Mouse (Mus musculus) liver, embryonic 15.5 days (tissue): ENCODE results near the gene Lrrc15. TPM values are rescaled to one million over a fixed set of nuclear protein-coding genes. Genes with fewer than 3 reads are reported as not detected.

Experiments used
- ATAC-seq: fragments of 200-750 bp; cut with Nextera tagmentation; 2 replicates; pipeline ENCODE4 v1.8.0; 2017; ENCODE audit warnings: moderate number of reproducible peaks, mild to moderate bottlenecking, moderate library complexity; ENCODE audit not compliant: insufficient read depth
- H3K27ac ChIP-seq: fragments of 300-500 bp; sonication (generic); replicated peaks from 2 replicates; pipeline ENCODE4 v1.5.1; 2015; ENCODE audit warnings: mild to moderate bottlenecking, inconsistent platforms
- H3K27me3 ChIP-seq: fragments of 300-500 bp; sonication (generic); 2 replicates; pipeline ENCODE4 v1.6.1; 2015; ENCODE audit warnings: mild to moderate bottlenecking, inconsistent platforms
- H3K36me3 ChIP-seq: fragments of 300-500 bp; sonication (generic); replicated peaks from 2 replicates; pipeline ENCODE4 v1.6.1; 2015; ENCODE audit warnings: moderate library complexity, mild to moderate bottlenecking, inconsistent platforms
- H3K4me1 ChIP-seq: fragments of 300-500 bp; sonication (generic); replicated peaks from 2 replicates; pipeline ENCODE4 v1.6.1; 2015; ENCODE audit warnings: inconsistent platforms
- H3K4me2 ChIP-seq: fragments of 300-500 bp; sonication (generic); 2 replicates; pipeline ENCODE4 v1.6.1; 2015; ENCODE audit warnings: moderate library complexity, mild to moderate bottlenecking, inconsistent platforms
- H3K4me3 ChIP-seq: fragments of 300-500 bp; sonication (generic); replicated peaks from 2 replicates; pipeline ENCODE4 v1.5.1; 2015; ENCODE audit warnings: mild to moderate bottlenecking, inconsistent platforms
- H3K9ac ChIP-seq: fragments of 300-500 bp; sonication (generic); 2 replicates; pipeline ENCODE4 v1.6.1; 2015; ENCODE audit warnings: moderate library complexity, mild to moderate bottlenecking, inconsistent platforms
- H3K9me3 ChIP-seq: fragments of 300-500 bp; sonication (generic); replicated peaks from 2 replicates; pipeline ENCODE4 v1.6.1; 2016; ENCODE audit warnings: inconsistent platforms
- WGBS: fragments of 180-500 bp; shearing (Covaris S2); methylation state at CpG from one replicate; pipeline ENCODE4 v1.1.7; 2015; ENCODE audit warnings: mixed read lengths; ENCODE audit not compliant: insufficient replicate concordance; 5-methylcytosine and 5-hydroxymethylcytosine counted together
- polyA plus RNA-seq: library from polyadenylated mRNA; unstranded; fragments of >200 nt; fragmentation: Nextera tagmentation; extraction: Ambion mirVana; gene quantifications from 2 replicates; pipeline ENCODE4 v1.2.1, GENCODE M21; 2015

Gene Lrrc15
- polyA plus RNA-seq = 0.03 TPM in 2 replicates

DNA sequence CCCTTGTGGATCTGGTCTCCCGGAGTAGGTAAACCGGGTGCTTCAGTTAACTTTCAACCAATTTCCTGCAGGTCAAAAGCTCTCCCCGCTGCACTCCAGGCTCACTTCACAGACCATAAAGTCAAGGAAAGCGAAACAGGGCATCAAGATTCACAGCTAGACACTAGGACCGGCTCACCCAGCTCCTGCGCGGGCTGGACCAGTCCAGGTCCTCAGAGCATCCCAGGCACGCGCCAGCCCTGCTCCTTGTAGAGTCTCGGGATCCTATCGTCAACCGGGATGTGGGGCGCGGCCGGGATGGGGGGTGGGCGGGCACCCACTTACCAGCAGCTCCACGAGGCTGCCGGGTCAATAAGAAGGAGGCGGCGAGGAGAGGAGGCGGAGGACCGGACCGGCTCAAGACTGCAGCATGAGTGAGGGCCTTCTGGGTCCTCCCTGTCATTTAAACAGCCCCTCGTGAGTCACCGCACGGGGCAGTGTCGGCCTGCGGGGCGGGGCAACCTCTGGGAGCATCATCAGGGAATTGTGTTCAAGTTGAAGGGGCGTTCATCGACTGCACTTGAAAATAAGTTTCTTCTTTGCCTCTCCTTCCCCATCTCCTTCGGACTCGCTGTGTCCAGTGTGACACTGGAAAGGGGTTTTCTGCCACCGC lies at the start of gene Lrrc15:
Gene Lrrc15 (minus strand): TSS at position 413 of the 652 bp plus-strand sequence.
- no peak for ATAC-seq
- peaks cover 69% of the 10 kb centered on the region for H3K27me3 ChIP-seq
- H3K9me3 ChIP-seq = no peaks in the 10 kb centered on the region
- no peaks in the 10 kb centered on the region for H3K36me3 ChIP-seq
- H3K4me3 ChIP-seq = peak within 1 kb of the TSS; percentile 9; the same call in 1 of the 2 replicates
- peaks cover 6% of the 10 kb centered on the region; the same call in 1 of the 2 replicates for H3K4me1 ChIP-seq
- H3K27ac ChIP-seq = no peak within 1 kb of the TSS
- WGBS = 9% methylated on average over 34 of the region's 34 CpGs
- peak within 1 kb of the TSS; percentile 35 for H3K4me2 ChIP-seq
- H3K9ac ChIP-seq = no peak within 1 kb of the TSS

DNA sequence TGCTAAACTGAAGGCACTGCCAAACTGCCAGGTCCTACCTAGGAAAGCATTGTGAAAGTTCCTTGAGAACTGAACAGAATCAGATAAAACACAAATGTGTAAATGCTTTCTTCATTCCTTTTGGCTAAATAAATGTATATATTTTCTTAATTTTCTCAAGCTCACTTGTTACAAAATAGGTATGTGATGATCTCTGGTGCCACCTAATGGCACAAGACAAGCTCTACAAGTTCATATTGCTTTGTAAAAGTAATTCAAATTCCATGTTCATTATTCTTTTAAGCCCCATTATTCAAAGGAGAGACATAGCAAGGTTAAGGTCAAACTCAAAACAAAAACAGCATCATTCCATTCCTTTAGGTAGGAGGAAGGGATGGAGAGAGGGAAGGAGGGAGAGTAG lies 31.2 kb upstream of the Lrrc15 start:
- Histone ChIP-seq H3K9ac (no peak overlapping the region), H3K27me3 (peaks cover 18% of the 10 kb centered on the region), H3K27ac (no peak overlapping the region), H3K4me3 (no peak overlapping the region), H3K9me3 (no peaks in the 10 kb centered on the region), H3K4me2 (no peak overlapping the region), H3K4me1 (peaks cover 19% of the 10 kb centered on the region), H3K36me3 (peaks cover 41% of the 10 kb centered on the region)
- ATAC-seq = no peak

DNA sequence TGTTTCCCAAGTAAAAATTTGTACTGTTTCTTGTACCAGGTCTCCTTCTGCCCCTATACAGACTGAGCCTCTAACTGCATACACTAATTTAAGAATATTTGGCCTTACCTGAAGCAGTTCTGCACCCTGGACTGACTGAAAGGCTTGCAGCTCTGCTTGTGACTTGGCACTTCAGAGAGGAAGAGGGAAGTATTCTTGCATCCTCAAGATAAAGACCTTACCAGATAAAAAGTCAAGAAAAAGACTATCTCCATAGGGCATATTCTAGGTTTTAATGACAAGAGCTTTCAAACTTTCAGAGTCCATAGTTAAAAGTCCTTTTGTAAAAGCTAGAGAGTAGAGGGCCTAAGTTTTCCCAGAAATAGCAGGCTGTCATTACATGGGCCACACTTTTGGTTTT lies 27.6 kb upstream of the Lrrc15 start, which contains the start of gene Gp5:
Gene Gp5 (minus strand): TSS at position 133 of the 400 bp plus-strand sequence.
- Histone ChIP-seq H3K36me3 (peaks cover 11% of the 10 kb centered on the region), H3K9me3 (no peaks in the 10 kb centered on the region), H3K4me2 (peak within 1 kb of the TSS; percentile 92), H3K9ac (no peak within 1 kb of the TSS), H3K27ac (no peak within 1 kb of the TSS), H3K4me1 (peaks cover 31% of the 10 kb centered on the region), H3K27me3 (peaks cover 48% of the 10 kb centered on the region), H3K4me3 (peak within 1 kb of the TSS; percentile 59)
- peak; percentile 64 for ATAC-seq

DNA sequence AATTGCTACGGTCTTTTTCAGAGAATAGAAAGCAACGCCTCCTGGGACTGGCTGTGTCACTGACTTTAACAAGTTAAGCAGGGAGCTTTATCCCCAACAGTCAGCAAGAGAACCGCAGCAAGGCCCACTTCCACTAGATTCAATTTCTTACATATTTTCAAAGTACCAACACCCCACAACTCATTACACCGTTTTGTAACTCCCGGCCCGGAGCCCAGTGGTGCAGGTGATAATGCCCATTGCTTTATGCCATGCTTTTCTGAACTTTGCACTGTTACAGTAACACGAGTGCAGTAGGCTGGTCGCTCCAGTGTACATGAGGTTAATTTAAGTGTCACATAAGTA lies 27.1 kb upstream of the Lrrc15 start:
- no peak overlapping the region for H3K27ac ChIP-seq
- no peak overlapping the region for H3K9ac ChIP-seq
- 0 out of 2 replicates have a peak overlapping the region, but pooled peaks have one; percentile 1 for H3K4me3 ChIP-seq

DNA sequence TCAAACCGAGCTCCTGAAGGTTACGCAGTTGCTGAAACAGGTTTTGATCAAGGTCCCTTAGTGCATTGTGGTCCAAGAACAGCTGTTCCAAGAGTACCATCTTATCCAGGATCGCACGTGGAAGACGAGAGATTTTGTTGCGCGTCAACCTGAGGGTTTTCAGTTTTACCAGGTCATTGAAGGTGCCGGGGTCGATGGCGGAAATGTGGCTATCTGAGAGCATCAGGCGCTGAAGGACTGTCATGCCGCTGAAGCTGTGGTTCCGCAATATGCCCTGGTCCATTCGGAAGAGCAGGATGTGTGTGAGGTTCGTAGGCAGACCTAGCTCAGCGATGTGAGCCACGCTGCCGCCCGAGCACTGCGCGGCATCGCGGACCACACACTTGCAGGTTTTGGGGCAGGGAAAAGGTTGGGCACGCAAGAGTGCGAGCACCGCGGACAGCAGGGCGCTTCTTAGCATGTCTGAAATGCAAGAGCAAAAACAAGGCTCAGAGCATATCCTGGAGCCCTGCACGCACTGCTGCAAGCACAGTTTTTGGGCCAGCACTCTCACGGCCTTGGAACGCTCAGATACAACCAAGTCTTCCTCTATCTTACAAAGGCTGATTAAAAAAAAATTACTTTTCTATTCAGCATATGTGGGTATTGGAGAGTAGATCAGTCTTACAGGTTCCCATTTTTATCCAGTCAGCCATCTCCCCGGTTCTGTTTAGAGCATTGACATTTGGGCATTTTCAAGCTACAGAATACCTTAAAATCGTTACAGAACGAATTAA lies 26.5 kb upstream of the Lrrc15 start:
- 2% methylated on average over 34 of the region's 34 CpGs for WGBS
- H3K4me1 ChIP-seq = peaks cover 31% of the 10 kb centered on the region
- no peaks in the 10 kb centered on the region for H3K9me3 ChIP-seq
- H3K4me3 ChIP-seq = peak overlapping the region; percentile 59
- H3K4me2 ChIP-seq = peak overlapping the region; percentile 92
- H3K27me3 ChIP-seq = peaks cover 49% of the 10 kb centered on the region
- H3K36me3 ChIP-seq = peaks cover 3% of the 10 kb centered on the region; the same call in 1 of the 2 replicates
- ATAC-seq = no peak
- no peak overlapping the region for H3K27ac ChIP-seq
- peak overlapping the region; percentile 32; the same call in 1 of the 2 replicates for H3K9ac ChIP-seq

More for the DNA sequence above, 27.1 kb upstream of the Lrrc15 start:
- Histone ChIP-seq H3K9me3 (no peaks in the 10 kb centered on the region), H3K4me1 (peaks cover 31% of the 10 kb centered on the region), H3K36me3 (peaks cover 8% of the 10 kb centered on the region; the same call in 1 of the 2 replicates), H3K27me3 (peaks cover 48% of the 10 kb centered on the region), H3K4me2 (peak overlapping the region; percentile 92)
- ATAC-seq = no peak
- 20% methylated on average over 8 of the region's 8 CpGs for WGBS

DNA sequence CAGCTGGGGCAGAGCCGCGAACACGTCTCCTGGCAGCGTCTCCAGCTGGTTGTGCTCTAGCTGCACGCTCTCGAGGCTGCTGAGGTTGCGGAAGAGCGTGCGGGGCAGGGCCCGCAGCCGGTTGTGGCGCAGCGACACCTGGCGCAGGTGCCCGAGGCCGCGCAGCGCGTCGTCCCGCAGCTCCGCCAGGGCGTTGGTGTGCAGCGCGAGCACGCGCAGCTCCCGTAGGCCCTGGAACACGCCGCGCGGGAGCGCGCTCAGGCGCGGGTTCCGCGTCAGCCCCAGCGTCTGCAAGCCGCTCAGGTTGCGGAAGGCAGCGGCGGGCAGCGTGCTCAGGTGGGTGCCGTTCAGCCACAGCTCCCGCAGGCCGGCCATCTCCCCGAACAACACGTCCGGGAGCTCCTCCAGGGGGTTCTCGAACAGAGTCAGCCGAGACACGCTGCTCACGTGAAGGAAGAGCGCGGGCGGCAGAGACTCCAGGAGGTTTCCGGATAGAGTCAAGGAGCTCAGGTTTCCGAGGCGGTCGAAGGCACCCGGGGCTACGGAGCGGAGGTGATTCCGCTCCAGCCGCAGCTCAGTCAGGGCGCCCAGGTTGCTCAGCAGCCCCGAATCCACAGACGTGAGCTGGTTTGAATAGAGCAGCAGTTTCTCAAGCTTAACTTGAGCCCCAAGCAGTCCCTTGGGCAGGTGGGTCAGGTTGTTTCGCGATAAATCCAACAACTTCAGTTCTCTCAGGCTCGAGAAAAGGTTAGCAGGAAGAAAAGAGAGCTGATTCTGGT lies 25.7 kb upstream of the Lrrc15 start:
- peaks cover 31% of the 10 kb centered on the region for H3K4me1 ChIP-seq
- no peaks in the 10 kb centered on the region for H3K36me3 ChIP-seq
- H3K9ac ChIP-seq = peak overlapping the region; percentile 32; the same call in 1 of the 2 replicates
- H3K4me2 ChIP-seq = peak overlapping the region; percentile 92
- no peaks in the 10 kb centered on the region for H3K9me3 ChIP-seq
- WGBS = under 1% methylated on average over 72 of the region's 72 CpGs
- peaks cover 55% of the 10 kb centered on the region for H3K27me3 ChIP-seq
- peak overlapping the region; percentile 59 for H3K4me3 ChIP-seq
- no peak overlapping the region for H3K27ac ChIP-seq
- ATAC-seq = peak; percentile 36; the same call in 1 of the 2 replicates

DNA sequence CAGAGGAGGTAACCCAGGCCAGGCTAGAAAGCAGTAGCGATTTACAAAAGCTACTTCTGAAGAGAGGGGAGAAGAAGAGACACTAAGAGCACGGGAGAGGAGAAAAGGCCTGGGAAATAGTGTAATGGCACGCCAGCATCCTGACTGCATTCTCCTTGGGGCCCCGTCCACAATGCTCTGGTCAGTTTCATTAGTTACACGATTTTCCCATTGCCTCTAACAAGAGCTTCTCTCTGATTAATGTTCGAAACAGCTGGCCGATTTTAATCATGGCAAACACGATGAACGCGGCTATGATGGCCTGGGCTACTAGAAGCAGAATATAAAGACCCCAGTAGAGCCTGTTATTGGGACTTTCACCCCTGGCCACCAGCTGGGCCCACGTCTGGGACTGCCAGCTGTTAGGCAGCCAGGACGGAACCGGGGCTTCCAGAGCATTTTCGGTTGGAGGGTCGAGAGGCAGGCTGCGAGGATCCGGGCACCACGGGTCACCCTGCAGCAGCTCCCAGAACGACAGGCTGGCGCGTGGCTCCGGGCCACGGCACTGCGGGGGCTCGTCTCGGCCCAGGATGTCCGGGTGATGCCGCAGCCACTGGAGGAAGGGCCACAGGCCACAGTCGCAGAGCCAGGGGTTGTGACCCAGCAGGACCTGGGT lies 25.0 kb upstream of the Lrrc15 start:
- 22% methylated on average over 29 of the region's 29 CpGs for WGBS
- no peaks in the 10 kb centered on the region for H3K36me3 ChIP-seq
- H3K9me3 ChIP-seq = no peaks in the 10 kb centered on the region
- peak overlapping the region; percentile 32; the same call in 1 of the 2 replicates for H3K9ac ChIP-seq
- no peak overlapping the region for H3K27ac ChIP-seq
- peaks cover 55% of the 10 kb centered on the region for H3K27me3 ChIP-seq
- peak overlapping the region; percentile 92 for H3K4me2 ChIP-seq
- peaks cover 31% of the 10 kb centered on the region for H3K4me1 ChIP-seq
- no peak; the same call in 1 of the 2 replicates for ATAC-seq
- peak overlapping the region; percentile 59 for H3K4me3 ChIP-seq

DNA sequence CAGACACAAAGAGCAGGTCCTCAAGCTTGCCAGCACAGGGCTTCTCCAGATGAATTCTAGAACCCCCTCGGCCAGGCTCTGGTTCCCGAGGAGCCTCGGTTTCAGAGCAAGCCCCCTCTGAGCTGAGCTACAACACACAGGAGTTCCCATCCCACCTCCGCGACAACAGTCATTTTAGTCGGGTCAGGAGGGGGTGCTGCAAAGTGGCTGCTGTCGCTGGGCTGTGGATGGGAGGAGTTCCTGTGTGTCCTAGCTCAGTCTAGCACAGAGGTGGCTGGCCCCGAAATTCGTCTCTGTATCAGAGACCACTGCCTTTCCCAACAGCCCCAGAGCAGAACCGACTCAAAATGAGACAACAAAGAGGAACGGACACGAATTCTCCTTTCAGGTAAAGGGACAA lies 24.2 kb upstream of the Lrrc15 start:
- no peak overlapping the region for H3K9ac ChIP-seq
- no peak overlapping the region for H3K4me3 ChIP-seq
- H3K36me3 ChIP-seq = no peaks in the 10 kb centered on the region
- H3K4me2 ChIP-seq = no peak overlapping the region
- H3K27ac ChIP-seq = no peak overlapping the region
- peaks cover 55% of the 10 kb centered on the region for H3K27me3 ChIP-seq
- peaks cover 31% of the 10 kb centered on the region for H3K4me1 ChIP-seq
- WGBS = 49% methylated on average over 12 of the region's 12 CpGs
- H3K9me3 ChIP-seq = no peaks in the 10 kb centered on the region
- ATAC-seq = no peak

DNA sequence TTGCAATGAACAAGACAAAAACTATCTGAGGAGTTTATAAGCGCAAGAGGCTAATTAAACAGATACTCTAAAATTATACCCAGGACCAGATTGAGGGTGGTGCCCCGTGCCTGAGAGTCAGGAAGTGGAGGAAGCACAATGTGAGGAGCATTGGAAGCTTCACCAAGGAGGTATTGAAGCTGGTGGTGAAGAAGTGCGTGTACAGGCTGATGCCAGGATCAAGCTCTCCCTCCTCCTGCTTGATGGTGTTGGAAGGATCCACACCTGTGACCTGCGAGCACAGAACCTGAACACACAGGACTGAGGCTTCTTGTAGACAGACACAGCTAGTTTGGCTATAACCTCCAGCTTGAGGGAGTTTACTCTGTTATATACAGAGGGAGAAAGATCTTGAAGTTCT lies 23.0 kb upstream of the Lrrc15 start:
- no peak for ATAC-seq
- WGBS = 66% methylated on average over 4 of the region's 4 CpGs

DNA sequence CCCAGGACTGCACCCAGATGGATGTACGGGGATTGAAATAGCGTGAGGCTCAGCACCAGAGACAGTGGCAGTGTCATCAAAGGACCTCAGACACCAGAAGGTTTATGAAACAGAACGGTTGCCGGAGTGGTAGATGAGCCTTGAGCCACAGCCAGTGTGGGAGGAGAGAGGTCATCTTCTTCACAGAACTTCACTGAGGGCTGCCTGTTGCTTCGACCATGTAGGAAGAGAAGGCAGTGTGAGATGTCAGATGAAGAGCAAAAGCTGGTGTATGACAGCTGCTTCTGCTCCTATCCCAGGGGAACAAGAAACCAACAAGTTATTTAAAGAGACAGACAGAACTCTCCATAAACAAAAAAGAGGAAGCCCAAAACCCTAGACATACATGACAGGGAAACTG lies 21.2 kb upstream of the Lrrc15 start:
- H3K9ac ChIP-seq = no peak overlapping the region
- H3K27ac ChIP-seq = no peak overlapping the region
- H3K4me2 ChIP-seq = no peak overlapping the region
- H3K4me1 ChIP-seq = peaks cover 12% of the 10 kb centered on the region
- no peak overlapping the region for H3K4me3 ChIP-seq
- WGBS = 50% methylated on average over 5 of the region's 5 CpGs
- peaks cover 46% of the 10 kb centered on the region for H3K27me3 ChIP-seq
- H3K36me3 ChIP-seq = no peaks in the 10 kb centered on the region
- H3K9me3 ChIP-seq = no peaks in the 10 kb centered on the region
- ATAC-seq = no peak

More for the DNA sequence above, 23.0 kb upstream of the Lrrc15 start:
- Histone ChIP-seq H3K27ac (no peak overlapping the region), H3K27me3 (peaks cover 61% of the 10 kb centered on the region), H3K4me2 (no peak overlapping the region), H3K4me3 (no peak overlapping the region), H3K9me3 (no peaks in the 10 kb centered on the region), H3K9ac (no peak overlapping the region), H3K36me3 (no peaks in the 10 kb centered on the region), H3K4me1 (peaks cover 29% of the 10 kb centered on the region)
